Mouse (Mus musculus): ENCODE results near the gene Rxylt1. TPM values are rescaled to one million over a fixed set of nuclear protein-coding genes. Genes with fewer than 3 reads are reported as not detected.

Rxylt1 gene
- 53.1 and 55.2 TPM in 2 replicates for polyA plus RNA-seq (2014; fragmentation: Nextera tagmentation; extraction: Ambion mirVana)

GRCm38 (mm10) chr10:122096980-122097844 lies at the start of gene Rxylt1:
Gene Rxylt1, minus strand, starts transcription at chr10:122097371.
- H3K27me3 ChIP-seq (replicated peaks; ENCODE audit: control insufficient read depth, insufficient read depth, low read length): no peaks in the 10 kb centered on the region
- H3K4me2 ChIP-seq (ENCODE audit: low read depth, low read length): peak within 1 kb of the TSS; percentile 74
- WGBS: 2% methylated on average over 20 of the region's 48 CpGs
- DNase-seq (ENCODE audit: low spot score) (peak; percentile 98), ATAC-seq (ENCODE audit: low read depth) (peak; percentile 98)
- H3K9ac ChIP-seq (ENCODE audit: low read depth, low read length): peak within 1 kb of the TSS; percentile 92
- peak within 1 kb of the TSS; percentile 85 for H3K4me3 ChIP-seq (ENCODE audit: low read depth, low read length)
- no peaks in the 10 kb centered on the region for H3K9me3 ChIP-seq (ENCODE audit: control insufficient read depth, low read length)
- H3K36me3 ChIP-seq (ENCODE audit: control insufficient read depth, insufficient read depth, low read length): peaks cover 18% of the 10 kb centered on the region
- H3K27ac ChIP-seq (replicated peaks; ENCODE audit: low read depth, low read length): peak within 1 kb of the TSS; percentile 92
- peaks cover 11% of the 10 kb centered on the region for H3K4me1 ChIP-seq (ENCODE audit: control insufficient read depth, insufficient read depth, low read length)

GRCm38 (mm10) chr10:122121290-122121970 lies 24.3 kb upstream of the Rxylt1 start:
- no peaks in the 10 kb centered on the region for H3K27me3 ChIP-seq (replicated peaks; ENCODE audit: control insufficient read depth, insufficient read depth, low read length)
- H3K27ac ChIP-seq (replicated peaks; ENCODE audit: low read depth, low read length): no peak overlapping the region
- peaks cover 3% of the 10 kb centered on the region; the same call in 1 of the 2 replicates for H3K4me1 ChIP-seq (ENCODE audit: control insufficient read depth, insufficient read depth, low read length)
- DNase-seq (ENCODE audit: low spot score): no peak
- H3K9me3 ChIP-seq (ENCODE audit: control insufficient read depth, low read length): no peaks in the 10 kb centered on the region
- H3K4me2 ChIP-seq (ENCODE audit: low read depth, low read length): no peak overlapping the region
- WGBS: 89% methylated on average over 20 of the region's 21 CpGs
- no peak overlapping the region for H3K4me3 ChIP-seq (ENCODE audit: low read depth, low read length)
- no peaks in the 10 kb centered on the region for H3K36me3 ChIP-seq (ENCODE audit: control insufficient read depth, insufficient read depth, low read length)
- H3K9ac ChIP-seq (ENCODE audit: low read depth, low read length): no peak overlapping the region
- ATAC-seq (ENCODE audit: low read depth): no peak

GRCm38 (mm10) chr10:122120500-122121289 lies 23.5 kb upstream of the Rxylt1 start:
- H3K27me3 ChIP-seq (replicated peaks; ENCODE audit: control insufficient read depth, insufficient read depth, low read length): no peaks in the 10 kb centered on the region
- no peaks in the 10 kb centered on the region for H3K36me3 ChIP-seq (ENCODE audit: control insufficient read depth, insufficient read depth, low read length)
- WGBS: 70% methylated on average over 16 of the region's 16 CpGs
- no peak overlapping the region for H3K4me3 ChIP-seq (ENCODE audit: low read depth, low read length)
- no peak overlapping the region for H3K9ac ChIP-seq (ENCODE audit: low read depth, low read length)
- H3K27ac ChIP-seq (replicated peaks; ENCODE audit: low read depth, low read length): no peak overlapping the region
- H3K9me3 ChIP-seq (ENCODE audit: control insufficient read depth, low read length): no peaks in the 10 kb centered on the region
- no peak overlapping the region for H3K4me2 ChIP-seq (ENCODE audit: low read depth, low read length)
- H3K4me1 ChIP-seq (ENCODE audit: control insufficient read depth, insufficient read depth, low read length): peaks cover 5% of the 10 kb centered on the region; the same call in 1 of the 2 replicates
- peak; percentile 7 for DNase-seq (ENCODE audit: low spot score)
- no peak for ATAC-seq (ENCODE audit: low read depth)

GRCm38 (mm10) chr10:122119451-122119850 lies 22.3 kb upstream of the Rxylt1 start:
- ATAC-seq (ENCODE audit: low read depth): no peak
- Histone ChIP-seq H3K9me3 (ENCODE audit: control insufficient read depth, low read length) (no peaks in the 10 kb centered on the region), H3K4me2 (ENCODE audit: low read depth, low read length) (no peak overlapping the region), H3K27ac (replicated peaks; ENCODE audit: low read depth, low read length) (no peak overlapping the region), H3K4me3 (ENCODE audit: low read depth, low read length) (no peak overlapping the region), H3K36me3 (ENCODE audit: control insufficient read depth, insufficient read depth, low read length) (no peaks in the 10 kb centered on the region), H3K9ac (ENCODE audit: low read depth, low read length) (no peak overlapping the region), H3K4me1 (ENCODE audit: control insufficient read depth, insufficient read depth, low read length) (peaks cover 5% of the 10 kb centered on the region; the same call in 1 of the 2 replicates), H3K27me3 (replicated peaks; ENCODE audit: control insufficient read depth, insufficient read depth, low read length) (no peaks in the 10 kb centered on the region)
- no peak for DNase-seq (ENCODE audit: low spot score)
- WGBS: 69% methylated on average over 6 of the region's 6 CpGs

GRCm38 (mm10) chr10:122116636-122117035 lies 19.5 kb upstream of the Rxylt1 start:
- DNase-seq (ENCODE audit: low spot score) (no peak), ATAC-seq (ENCODE audit: low read depth) (no peak)
- Histone ChIP-seq H3K27ac (replicated peaks; ENCODE audit: low read depth, low read length) (no peak overlapping the region), H3K4me1 (ENCODE audit: control insufficient read depth, insufficient read depth, low read length) (peaks cover 5% of the 10 kb centered on the region; the same call in 1 of the 2 replicates), H3K9me3 (ENCODE audit: control insufficient read depth, low read length) (no peaks in the 10 kb centered on the region), H3K36me3 (ENCODE audit: control insufficient read depth, insufficient read depth, low read length) (no peaks in the 10 kb centered on the region), H3K4me2 (ENCODE audit: low read depth, low read length) (no peak overlapping the region), H3K9ac (ENCODE audit: low read depth, low read length) (no peak overlapping the region), H3K27me3 (replicated peaks; ENCODE audit: control insufficient read depth, insufficient read depth, low read length) (no peaks in the 10 kb centered on the region), H3K4me3 (ENCODE audit: low read depth, low read length) (no peak overlapping the region)
- WGBS: 78% methylated on average over 11 of the region's 11 CpGs

- 54% methylated on average over 3 of the region's 3 CpGs for WGBS
- Histone ChIP-seq H3K4me2 (ENCODE audit: low read depth, low read length) (no peak overlapping the region), H3K4me1 (ENCODE audit: control insufficient read depth, insufficient read depth, low read length) (no peaks in the 10 kb centered on the region), H3K27ac (replicated peaks; ENCODE audit: low read depth, low read length) (no peak overlapping the region), H3K36me3 (ENCODE audit: control insufficient read depth, insufficient read depth, low read length) (no peaks in the 10 kb centered on the region), H3K9me3 (ENCODE audit: control insufficient read depth, low read length) (no peaks in the 10 kb centered on the region), H3K4me3 (ENCODE audit: low read depth, low read length) (no peak overlapping the region), H3K9ac (ENCODE audit: low read depth, low read length) (no peak overlapping the region), H3K27me3 (replicated peaks; ENCODE audit: control insufficient read depth, insufficient read depth, low read length) (0 out of 2 replicates have a peak, but pooled peaks cover 3% of the 10 kb centered on the region)
- ATAC-seq (ENCODE audit: low read depth) (no peak), DNase-seq (ENCODE audit: low spot score) (no peak)
These were observed 9.5 kb upstream of the Rxylt1 start for GRCm38 (mm10) chr10:122106633-122107028.

- Histone ChIP-seq H3K27ac (replicated peaks; ENCODE audit: low read depth, low read length) (no peak overlapping the region), H3K36me3 (ENCODE audit: control insufficient read depth, insufficient read depth, low read length) (no peaks in the 10 kb centered on the region), H3K27me3 (replicated peaks; ENCODE audit: control insufficient read depth, insufficient read depth, low read length) (0 out of 2 replicates have a peak, but pooled peaks cover 3% of the 10 kb centered on the region), H3K4me1 (ENCODE audit: control insufficient read depth, insufficient read depth, low read length) (no peaks in the 10 kb centered on the region), H3K4me2 (ENCODE audit: low read depth, low read length) (no peak overlapping the region), H3K4me3 (ENCODE audit: low read depth, low read length) (no peak overlapping the region), H3K9ac (ENCODE audit: low read depth, low read length) (no peak overlapping the region), H3K9me3 (ENCODE audit: control insufficient read depth, low read length) (no peaks in the 10 kb centered on the region)
- no peak for ATAC-seq (ENCODE audit: low read depth)
- DNase-seq (ENCODE audit: low spot score): no peak
- WGBS: 67% methylated on average over 10 of the region's 10 CpGs
These were observed 8.9 kb upstream of the Rxylt1 start for GRCm38 (mm10) chr10:122105889-122106632.

- no peak overlapping the region for H3K4me2 ChIP-seq (ENCODE audit: low read depth, low read length)
- no peak for ATAC-seq (ENCODE audit: low read depth)
- no peak overlapping the region for H3K27ac ChIP-seq (replicated peaks; ENCODE audit: low read depth, low read length)
- no peaks in the 10 kb centered on the region for H3K4me1 ChIP-seq (ENCODE audit: control insufficient read depth, insufficient read depth, low read length)
- 0 out of 2 replicates have a peak, but pooled peaks cover 3% of the 10 kb centered on the region for H3K27me3 ChIP-seq (replicated peaks; ENCODE audit: control insufficient read depth, insufficient read depth, low read length)
- H3K9ac ChIP-seq (ENCODE audit: low read depth, low read length): no peak overlapping the region
- WGBS: 0% methylated on average over 3 of the region's 3 CpGs
- H3K4me3 ChIP-seq (ENCODE audit: low read depth, low read length): no peak overlapping the region
- DNase-seq (ENCODE audit: low spot score): peak; percentile 65
- no peaks in the 10 kb centered on the region for H3K9me3 ChIP-seq (ENCODE audit: control insufficient read depth, low read length)
- H3K36me3 ChIP-seq (ENCODE audit: control insufficient read depth, insufficient read depth, low read length): no peaks in the 10 kb centered on the region
These were observed 8.2 kb upstream of the Rxylt1 start for GRCm38 (mm10) chr10:122105407-122105806.
